Mouse (Mus musculus) forebrain, embryonic 10.5 days (tissue): ENCODE data around the gene Hspbp1. TPM values are rescaled to one million over a fixed set of nuclear protein-coding genes. Genes with fewer than 3 reads are reported as not detected.

ENCODE experiments used
- DNase-seq: peaks from one replicate; pipeline ENCODE4 v3.0.0-alpha.2; 2017; ENCODE audit warnings: low spot score; ENCODE audit errors: extremely low spot score
- H3K27ac ChIP-seq: fragments of 300-500 bp; sonication (generic); 2 replicates; pipeline ENCODE4 v1.5.1; 2016; ENCODE audit warnings: mild to moderate bottlenecking
- H3K27me3 ChIP-seq: fragments of 300-500 bp; sonication (generic); 2 replicates; pipeline ENCODE4 v1.6.1; 2016; ENCODE audit warnings: mild to moderate bottlenecking; ENCODE audit not compliant: poor library complexity, severe bottlenecking
- H3K36me3 ChIP-seq: fragments of 300-500 bp; sonication (generic); replicated peaks from 2 replicates; pipeline ENCODE4 v1.6.1; 2016; ENCODE audit warnings: mild to moderate bottlenecking, moderate library complexity
- H3K4me1 ChIP-seq: fragments of 300-500 bp; sonication (generic); 2 replicates; pipeline ENCODE4 v1.6.1; 2016
- H3K4me3 ChIP-seq: fragments of 300-500 bp; sonication (generic); 2 replicates; pipeline ENCODE4 v1.5.1; 2016; ENCODE audit warnings: mild to moderate bottlenecking, moderate library complexity
- H3K9me3 ChIP-seq: fragments of 300-500 bp; sonication (generic); 2 replicates; pipeline ENCODE4 v1.6.1; 2016; ENCODE audit warnings: mild to moderate bottlenecking, moderate library complexity
- WGBS: fragments of 180-500 bp; shearing (Covaris S2); methylation state at CpG from one replicate; pipeline ENCODE4 v1.1.7; 2016; 5-methylcytosine and 5-hydroxymethylcytosine counted together
- polyA plus RNA-seq: library from polyadenylated mRNA; unstranded; fragments of >200 nt; fragmentation: Nextera tagmentation; extraction: Ambion mirVana; gene quantifications from 2 replicates; pipeline ENCODE4 v1.2.1, GENCODE M21; 2016

The Hspbp1 gene
- polyA plus RNA-seq, 1 experiment from 2014 or later: 137 TPM

DNA sequence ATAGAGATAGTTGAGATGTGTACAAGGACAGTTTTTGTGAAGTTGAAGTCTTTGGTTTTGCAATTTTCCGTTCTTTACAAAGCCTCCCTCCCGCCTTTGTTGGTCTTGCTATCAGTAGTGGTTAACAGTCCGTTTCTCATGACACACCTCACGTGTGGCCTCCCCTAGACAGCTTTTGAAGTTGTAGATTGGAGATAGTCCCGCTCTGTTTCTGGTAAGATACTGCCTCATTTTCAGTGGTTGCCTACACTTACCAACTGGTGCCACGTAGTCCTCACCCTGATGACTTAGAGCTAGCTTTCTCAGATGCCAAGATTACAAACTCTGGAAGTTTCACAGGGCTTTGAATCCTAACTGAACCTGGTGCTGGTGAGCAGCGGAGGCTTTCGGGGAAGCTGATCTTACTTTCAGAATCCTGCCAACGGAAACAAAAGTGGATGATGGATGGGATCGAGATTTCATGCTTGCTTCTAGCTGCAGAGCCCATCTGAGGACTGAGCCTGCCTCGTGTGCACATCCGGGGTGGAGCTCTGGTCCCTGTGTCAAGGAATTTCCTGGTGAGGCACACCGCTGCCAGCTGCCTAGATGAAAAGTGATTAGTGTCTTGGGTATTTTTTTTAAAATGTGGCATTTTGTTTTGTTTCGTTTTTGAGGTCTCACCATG is 71.0 kb downstream of the Hspbp1 start:
- no peaks in the 10 kb centered on the region for H3K27me3 ChIP-seq
- H3K9me3 ChIP-seq: no peaks in the 10 kb centered on the region
- DNase-seq: no peak
- no peak overlapping the region for H3K4me3 ChIP-seq
- no peak overlapping the region for H3K27ac ChIP-seq
- no peaks in the 10 kb centered on the region for H3K36me3 ChIP-seq
- WGBS: 84% methylated on average over 14 of the region's 14 CpGs
- H3K4me1 ChIP-seq: no peaks in the 10 kb centered on the region

DNA sequence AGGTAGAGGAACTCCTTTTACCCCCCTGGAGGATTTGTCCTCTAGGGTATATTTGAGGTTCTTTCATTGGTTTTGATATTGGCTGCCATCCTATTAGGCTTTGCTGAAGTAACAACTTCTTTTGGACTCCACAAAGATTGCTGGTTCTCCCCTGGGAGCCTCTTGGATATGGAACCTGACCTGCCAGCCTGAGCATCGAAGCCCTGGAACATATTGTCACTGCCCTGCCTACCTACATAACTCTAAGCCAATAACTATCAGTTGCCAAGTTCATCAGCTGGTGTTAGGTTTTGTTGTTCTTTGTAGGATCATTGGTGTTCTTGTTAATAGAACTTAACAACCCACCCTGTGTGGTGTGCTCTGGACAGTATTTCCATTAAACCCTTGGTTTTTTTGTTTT is 71.9 kb downstream of the Hspbp1 start:
- Histone ChIP-seq H3K4me1 (no peaks in the 10 kb centered on the region), H3K9me3 (no peaks in the 10 kb centered on the region), H3K27me3 (no peaks in the 10 kb centered on the region), H3K4me3 (no peak overlapping the region), H3K27ac (no peak overlapping the region), H3K36me3 (no peaks in the 10 kb centered on the region)
- DNase-seq: no peak
- 78% methylated on average over 1 of the region's 1 CpGs for WGBS

DNA sequence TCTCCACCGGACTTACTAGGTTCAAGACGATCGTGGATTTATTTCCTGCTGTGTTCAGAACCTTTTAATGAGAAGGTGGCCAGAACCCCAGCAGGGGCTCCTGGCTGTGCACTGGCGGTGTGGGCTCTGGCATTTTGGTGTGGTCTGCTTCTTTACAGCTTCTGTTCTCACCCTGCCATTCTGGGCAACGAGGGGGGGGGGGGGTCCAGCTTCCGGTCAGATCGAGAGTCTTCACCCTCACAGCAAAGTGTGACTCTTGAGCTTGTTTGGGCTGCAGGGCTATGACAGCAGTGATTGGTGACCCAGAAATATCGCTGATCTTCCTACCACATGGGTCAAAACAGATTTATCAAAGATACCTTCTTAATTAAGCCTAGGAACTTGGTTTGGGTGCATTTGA is 72.5 kb downstream of the Hspbp1 start:
- WGBS: 67% methylated on average over 8 of the region's 8 CpGs
- Histone ChIP-seq H3K36me3 (no peaks in the 10 kb centered on the region), H3K4me1 (no peaks in the 10 kb centered on the region), H3K27me3 (no peaks in the 10 kb centered on the region), H3K9me3 (no peaks in the 10 kb centered on the region), H3K27ac (no peak overlapping the region), H3K4me3 (no peak overlapping the region)
- DNase-seq: no peak

DNA sequence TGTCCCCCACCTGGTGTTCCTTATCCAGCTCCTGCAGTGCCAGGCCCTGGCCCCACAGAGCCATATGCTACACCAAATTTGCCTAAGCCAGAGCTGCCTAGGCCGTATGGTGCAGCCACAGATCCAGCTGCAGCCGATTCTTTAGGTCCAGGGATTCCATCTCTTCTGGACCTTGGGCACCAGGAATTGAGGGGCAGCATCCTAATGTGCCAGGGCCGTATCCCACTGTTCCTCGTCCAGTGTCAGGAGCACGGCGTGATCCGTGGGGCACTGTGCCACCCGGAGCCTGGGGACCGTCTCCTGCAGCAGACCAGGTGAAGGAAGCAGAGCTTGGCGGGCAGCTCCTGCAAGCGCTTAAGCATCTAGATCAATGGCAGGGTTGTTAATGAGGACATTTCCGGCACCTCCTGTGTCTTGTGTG is 72.9 kb downstream of the Hspbp1 start:
- Histone ChIP-seq H3K9me3 (no peaks in the 10 kb centered on the region), H3K4me1 (no peaks in the 10 kb centered on the region), H3K36me3 (no peaks in the 10 kb centered on the region), H3K27ac (no peak overlapping the region), H3K27me3 (no peaks in the 10 kb centered on the region), H3K4me3 (no peak overlapping the region)
- DNase-seq: no peak
- 78% methylated on average over 12 of the region's 12 CpGs for WGBS

DNA sequence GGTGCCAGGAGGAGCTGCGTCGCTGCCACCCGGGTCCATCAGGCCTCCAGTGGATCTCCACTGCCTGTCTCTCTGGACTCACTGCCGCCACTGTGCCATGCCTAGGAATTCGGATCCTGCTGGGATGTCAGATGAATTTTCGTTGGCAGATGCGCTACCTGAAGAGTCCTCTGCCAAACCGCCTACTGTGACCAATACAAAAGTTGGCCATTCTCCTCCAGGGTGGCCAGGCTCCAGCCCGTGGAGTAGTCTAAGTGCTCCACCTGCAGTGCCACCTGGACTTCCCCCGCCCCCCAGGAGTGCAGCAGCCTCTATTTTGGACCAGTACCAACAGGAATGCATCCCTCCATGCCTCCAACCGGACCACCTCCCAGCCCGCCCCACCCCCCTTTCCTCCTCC is 73.4 kb downstream of the Hspbp1 start:
- Histone ChIP-seq H3K4me3 (no peak overlapping the region), H3K9me3 (no peaks in the 10 kb centered on the region), H3K27me3 (no peaks in the 10 kb centered on the region), H3K27ac (no peak overlapping the region), H3K36me3 (no peaks in the 10 kb centered on the region), H3K4me1 (no peaks in the 10 kb centered on the region)
- no peak for DNase-seq
- WGBS: 86% methylated on average over 12 of the region's 12 CpGs

Other genes with a start within 250 kb of the Hspbp1 start
- 34.6 and 36.3 TPM in 2 replicates for gene Rdh13, start 239.4 kb downstream of the Hspbp1 start, polyA plus RNA-seq
- 1.3 and 2.4 TPM in 2 replicates for gene Eps8l1, start 224.4 kb downstream of the Hspbp1 start, polyA plus RNA-seq
- gene Ppp1r12c, start 183.4 kb downstream of the Hspbp1 start, polyA plus RNA-seq: 34.2 and 34.8 TPM in 2 replicates
- 4.3 and 4.5 TPM in 2 replicates for gene Tnnt1, start 168.7 kb downstream of the Hspbp1 start, polyA plus RNA-seq
- 1.8 and 1.9 TPM in 2 replicates for gene Tnni3, start 160.8 kb downstream of the Hspbp1 start, polyA plus RNA-seq
- gene Dnaaf3, start 152.6 kb downstream of the Hspbp1 start, polyA plus RNA-seq: 2.7 and 3.2 TPM in 2 replicates
- gene Syt5, start 137.5 kb downstream of the Hspbp1 start, polyA plus RNA-seq: 4.9 and 6.7 TPM in 2 replicates
- 0.06 TPM in 1 of 2 replicates, not detected in the other for gene Ptprh, start 81.0 kb downstream of the Hspbp1 start, polyA plus RNA-seq
- gene Tmem86b, start 53.6 kb downstream of the Hspbp1 start, polyA plus RNA-seq: 1.6 and 2.1 TPM in 2 replicates
- 8.0 and 9.2 TPM in 2 replicates for gene Ppp6r1, start 26.0 kb downstream of the Hspbp1 start, polyA plus RNA-seq
- gene Brsk1, start 5.5 kb upstream of the Hspbp1 start, polyA plus RNA-seq: 2.2 TPM in 2 replicates
- gene Tmem150b, start 40.2 kb upstream of the Hspbp1 start, polyA plus RNA-seq: 0.11 and 0.20 TPM in 2 replicates
- gene Kmt5c, start 55.0 kb upstream of the Hspbp1 start, polyA plus RNA-seq: 98.9 and 101 TPM in 2 replicates
- 40.4 and 44.2 TPM in 2 replicates for gene Cox6b2, start 68.0 kb upstream of the Hspbp1 start, polyA plus RNA-seq
- not detected in 2 replicates for gene Fam71e2, start 86.2 kb upstream of the Hspbp1 start, polyA plus RNA-seq
- not detected in 2 replicates for gene Il11, start 97.8 kb upstream of the Hspbp1 start, polyA plus RNA-seq
- gene Tmem190, start 97.9 kb upstream of the Hspbp1 start, polyA plus RNA-seq: 0.34 TPM in 1 of 2 replicates, not detected in the other
- 3.9 and 4.4 TPM in 2 replicates for gene Tmem238, start 104.6 kb upstream of the Hspbp1 start, polyA plus RNA-seq
- gene Rpl28, start 107.8 kb upstream of the Hspbp1 start, polyA plus RNA-seq: 374 and 397 TPM in 2 replicates
- 399 and 408 TPM in 2 replicates for gene Ube2s, start 127.5 kb upstream of the Hspbp1 start, polyA plus RNA-seq
- 0.47 and 0.79 TPM in 2 replicates for gene Shisa7, start 159.6 kb upstream of the Hspbp1 start, polyA plus RNA-seq
- 2.6 and 2.9 TPM in 2 replicates for gene Isoc2b, start 185.2 kb upstream of the Hspbp1 start, polyA plus RNA-seq
- gene Isoc2a, start 192.1 kb upstream of the Hspbp1 start, polyA plus RNA-seq: 0.73 and 1.0 TPM in 2 replicates
- gene Gm36210, start 221.4 kb upstream of the Hspbp1 start, polyA plus RNA-seq: 0.12 and 0.22 TPM in 2 replicates
- gene Zfp628, start 230.1 kb upstream of the Hspbp1 start, polyA plus RNA-seq: 4.1 and 4.2 TPM in 2 replicates
- 8.1 and 8.3 TPM in 2 replicates for gene Nat14, start 237.0 kb upstream of the Hspbp1 start, polyA plus RNA-seq
- gene Ssc5d, start 240.7 kb upstream of the Hspbp1 start, polyA plus RNA-seq: 1.2 and 1.3 TPM in 2 replicates